Mouse (Mus musculus) CH12.LX (cell line): ENCODE measurements around the gene Rnf26.

Experiments used
- CTCF ChIP-seq, 2 experiments: IDR thresholded peaks in 1 of 2; conservative IDR thresholded peaks in 1 of 2; 2 replicates each; pipeline ENCODE4 v1.5.1; 2011 to 2012; ENCODE audit warnings: low read depth in 2 of 2, low read length in 2 of 2, improper control_type of control experiment in 1 of 2, inconsistent platforms in 1 of 2, mild to moderate bottlenecking in 1 of 2, moderate library complexity in 1 of 2
- E2F4 ChIP-seq: IDR thresholded peaks from 2 replicates; pipeline ENCODE4 v1.6.1; 2011; ENCODE audit warnings: low read depth, low read length, improper control_type of control experiment; ENCODE audit not compliant: insufficient replicate concordance
- EP300 ChIP-seq: IDR thresholded peaks from 2 replicates; pipeline ENCODE4 v1.6.1; 2011; ENCODE audit warnings: low read length, improper control_type of control experiment
- HCFC1 ChIP-seq: IDR thresholded peaks from 2 replicates; pipeline ENCODE4 v1.6.1; 2012; ENCODE audit warnings: low read depth, mild to moderate bottlenecking, inconsistent platforms, low read length, improper control_type of control experiment
- MAZ ChIP-seq: IDR thresholded peaks from 2 replicates; pipeline ENCODE4 v1.6.1; 2012; ENCODE audit warnings: low read depth, mild to moderate bottlenecking, inconsistent platforms, low read length, improper control_type of control experiment, moderate library complexity
- POLR2A ChIP-seq: IDR thresholded peaks from 2 replicates; pipeline ENCODE4 v1.6.1; 2011; ENCODE audit warnings: low read depth, mild to moderate bottlenecking, improper control_type of control experiment, low read length
- ZNF384 ChIP-seq: IDR thresholded peaks from 2 replicates; pipeline ENCODE4 v1.6.1; 2012; ENCODE audit warnings: low read depth, low read length, improper control_type of control experiment, inconsistent platforms

DNA sequence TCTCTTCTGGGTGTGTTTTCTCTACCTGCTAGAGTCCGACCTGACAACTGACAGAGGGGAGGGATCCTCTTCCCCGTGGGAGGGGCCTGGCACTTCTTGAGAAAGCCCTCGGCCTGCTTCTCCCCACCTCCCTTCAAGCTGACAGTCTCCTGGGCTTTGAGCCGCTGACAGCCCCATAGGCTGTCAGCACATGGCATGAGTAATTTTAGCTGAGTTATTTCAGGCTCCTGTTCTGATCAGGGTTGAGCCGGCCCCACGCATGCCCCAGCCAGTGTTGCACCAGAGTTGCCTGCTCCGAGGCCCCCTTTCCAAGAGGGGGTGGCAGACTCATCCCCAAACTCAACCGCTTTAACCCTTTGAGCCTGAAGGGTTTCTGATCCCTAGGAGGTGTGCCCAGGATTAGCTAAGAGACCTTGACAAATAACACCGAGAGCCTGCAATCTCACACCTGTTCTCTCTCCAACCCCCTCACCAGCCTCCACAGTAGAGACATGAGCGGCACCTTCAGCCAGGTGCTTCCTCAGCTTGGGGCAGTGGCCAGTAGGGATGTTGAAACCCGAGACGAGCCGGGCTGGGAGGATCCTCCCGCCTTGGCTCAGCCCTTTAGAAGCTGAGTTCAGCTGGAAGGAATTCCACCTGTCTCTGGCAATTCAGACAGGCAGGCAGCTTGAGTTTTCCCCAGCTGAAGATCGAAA, 25.4 kb downstream of the Rnf26 start:
- TF ChIP-seq ZNF384, result no peak
- TF ChIP-seq POLR2A, result 0 out of 2 replicates have a peak, but pooled peaks have one; percentile 34
- TF ChIP-seq EP300, result peak; percentile 59
- TF ChIP-seq E2F4, result no peak
- peak; percentile 75; the same call in 1 of the 2 replicates for TF ChIP-seq MAZ
- no peak for TF ChIP-seq CTCF (conservative IDR thresholded peaks at IDR 0.05 in 1 of 2, IDR thresholded peaks at IDR 0.05 in 1 of 2; ENCODE audit: low read depth in 2 of 2, low read length in 2 of 2)
- no peak; the same call in 1 of the 2 replicates for TF ChIP-seq HCFC1
